ENCODE assay signal across 11 mouse cellular contexts in the genomic region with DNA sequence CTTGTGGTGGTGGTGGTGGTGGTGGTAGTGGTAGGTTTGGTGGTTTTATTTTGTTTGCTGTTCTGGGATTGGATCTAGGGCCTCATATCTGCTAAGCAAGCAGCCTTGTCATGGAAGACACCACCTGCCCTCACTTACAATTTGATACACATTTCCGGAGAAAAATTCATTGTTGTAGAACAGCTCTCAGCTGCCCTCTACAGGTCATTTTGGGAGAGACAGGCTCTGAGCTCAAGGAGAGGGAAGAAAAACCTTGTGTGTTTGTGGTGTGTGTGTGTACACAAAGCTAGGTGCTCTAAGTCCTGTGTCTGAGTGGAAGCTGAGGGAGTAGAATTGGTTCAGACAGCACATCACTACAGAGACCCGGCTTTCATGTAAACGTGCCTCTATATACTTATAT. TPM values are rescaled to one million over a fixed set of nuclear protein-coding genes. Genes with fewer than 3 reads are reported as not detected.
DNase-seq lines count a peak whose midpoint lies in the region; ATAC-seq and TF ChIP-seq lines count a peak whose summit lies in the region.
"Had no signal": no experiment of that assay in that cellular context is flagged by ENCODE, and none has a peak within 500 bp of the region (broad histone marks: within the 10 kb centered on the region; RNA-seq: fewer than 3 reads in every experiment).

No protein-coding gene starts in this region.

- H3K9me3 ChIP-seq in intestine, postnatal 0 days (ENCODE audit: control insufficient read depth) = no peaks in the 10 kb centered on the region
- no peaks in the 10 kb centered on the region for H3K9me3 ChIP-seq in intestine, embryonic 16.5 days (ENCODE audit: control insufficient read depth, low read length)
- H3K9me3 ChIP-seq in E14TG2a.4 (ENCODE audit: low read length) = no peaks in the 10 kb centered on the region
- no peaks in the 10 kb centered on the region for H3K9me3 ChIP-seq in forebrain, postnatal 0 days (ENCODE audit: low read length)
- no peaks in the 10 kb centered on the region for H3K9me3 ChIP-seq in midbrain, embryonic 12.5 days
- H3K9me3 ChIP-seq: embryonic facial prominence, embryonic 12.5 days; limb, embryonic 12.5 days; stomach, embryonic 15.5 days had no signal

- H3K4me3 ChIP-seq in intestine, postnatal 0 days (ENCODE audit: low read depth, low read length) = no peak overlapping the region
- no peak overlapping the region for H3K4me3 ChIP-seq in intestine, embryonic 16.5 days (ENCODE audit: low read length)
- no peak overlapping the region for H3K4me3 ChIP-seq in E14TG2a.4 (replicated peaks; ENCODE audit: low read length)
- H3K4me3 ChIP-seq in forebrain, postnatal 0 days (ENCODE audit: low read depth, low read length) = no peak overlapping the region
- no peak overlapping the region for H3K4me3 ChIP-seq in midbrain, embryonic 12.5 days
- H3K4me3 ChIP-seq: embryonic facial prominence, embryonic 12.5 days; limb, embryonic 12.5 days; stomach, embryonic 15.5 days had no signal

- no peak for ATAC-seq in intestine, postnatal 0 days
- ATAC-seq in intestine, embryonic 16.5 days = no peak
- peak; percentile 44 for ATAC-seq in forebrain, postnatal 0 days
- no peak; the same call in 1 of the 2 replicates for ATAC-seq in midbrain, embryonic 12.5 days (ENCODE audit: low FRiP score, low read depth)

- H3K27ac ChIP-seq in intestine, postnatal 0 days (ENCODE audit: low read depth, low read length) = no peak overlapping the region
- no peak overlapping the region for H3K27ac ChIP-seq in intestine, embryonic 16.5 days (ENCODE audit: low read length)
- H3K27ac ChIP-seq in forebrain, postnatal 0 days (ENCODE audit: low read depth, low read length) = peak overlapping the region; percentile 42; the same call in 1 of the 2 replicates
- peak overlapping the region; percentile 63 for H3K27ac ChIP-seq in midbrain, embryonic 12.5 days (replicated peaks)
- H3K27ac ChIP-seq: embryonic facial prominence, embryonic 12.5 days; limb, embryonic 12.5 days; stomach, embryonic 15.5 days had no signal

- WGBS in intestine, postnatal 0 days = 10% methylated on average over 3 of the region's 3 CpGs
- 17% methylated on average over 3 of the region's 3 CpGs for WGBS in intestine, embryonic 16.5 days
- WGBS in forebrain, postnatal 0 days = 9% methylated on average over 3 of the region's 3 CpGs
- 10% methylated on average over 3 of the region's 3 CpGs for WGBS in midbrain, embryonic 12.5 days

- no peak overlapping the region for H3K4me2 ChIP-seq in intestine, postnatal 0 days (replicated peaks; ENCODE audit: low read depth)
- no peak overlapping the region for H3K4me2 ChIP-seq in intestine, embryonic 16.5 days (ENCODE audit: low read depth, low read length)
- no peak overlapping the region for H3K4me2 ChIP-seq in forebrain, postnatal 0 days (ENCODE audit: low read depth)
- no peak overlapping the region for H3K4me2 ChIP-seq in midbrain, embryonic 12.5 days (replicated peaks)
- H3K4me2 ChIP-seq: embryonic facial prominence, embryonic 12.5 days; limb, embryonic 12.5 days; stomach, embryonic 15.5 days had no signal

- TF ChIP-seq CTCF in intestine, postnatal 0 days (IDR thresholded peaks at IDR 0.05; ENCODE audit: low read depth) = peak; percentile 92
- peak; percentile 86 for TF ChIP-seq CTCF in E14TG2a.4 (conservative IDR thresholded peaks at IDR 0.05; ENCODE audit: low read length)
- peak; percentile 91 for TF ChIP-seq CTCF in forebrain, postnatal 0 days (IDR thresholded peaks at IDR 0.05; ENCODE audit: low read depth)

- no peaks in the 10 kb centered on the region for H3K36me3 ChIP-seq in intestine, postnatal 0 days (ENCODE audit: control insufficient read depth, insufficient read depth)
- no peaks in the 10 kb centered on the region for H3K36me3 ChIP-seq in intestine, embryonic 16.5 days (ENCODE audit: control insufficient read depth, insufficient read depth, low read length)
- H3K36me3 ChIP-seq in E14TG2a.4 (ENCODE audit: insufficient read depth, low read length) = peaks cover 8% of the 10 kb centered on the region
- H3K36me3 ChIP-seq in forebrain, postnatal 0 days (ENCODE audit: insufficient read depth) = no peaks in the 10 kb centered on the region
- no peaks in the 10 kb centered on the region for H3K36me3 ChIP-seq in midbrain, embryonic 12.5 days
- H3K36me3 ChIP-seq: embryonic facial prominence, embryonic 12.5 days; limb, embryonic 12.5 days; stomach, embryonic 15.5 days had no signal

- H3K9ac ChIP-seq in intestine, postnatal 0 days (ENCODE audit: low read depth, low read length) = no peak overlapping the region
- H3K9ac ChIP-seq in intestine, embryonic 16.5 days (ENCODE audit: low read depth, low read length) = no peak overlapping the region
- no peak overlapping the region for H3K9ac ChIP-seq in forebrain, postnatal 0 days
- H3K9ac ChIP-seq in midbrain, embryonic 12.5 days (replicated peaks) = no peak overlapping the region
- H3K9ac ChIP-seq: embryonic facial prominence, embryonic 12.5 days; limb, embryonic 12.5 days; stomach, embryonic 15.5 days had no signal

- peak; percentile 69 for DNase-seq in c-Kit-positive CD71-negative TER-119-negative erythroid progenitor cells, embryonic 14.5 days (ENCODE audit: low read depth)
- peak; percentile 93 for DNase-seq in forebrain, postnatal 0 days
- peak; percentile 53 to 72 for DNase-seq in layer of hippocampus, adult 18-20 months (ENCODE audit: low spot score in 2 of 2)
- DNase-seq in thymus, postnatal 0 days (ENCODE audit: low spot score) = peak; percentile 85

- H3K4me1 ChIP-seq in intestine, postnatal 0 days (replicated peaks; ENCODE audit: control insufficient read depth, insufficient read depth, low read length) = 0 out of 2 replicates have a peak, but pooled peaks cover 2% of the 10 kb centered on the region
- H3K4me1 ChIP-seq in intestine, embryonic 16.5 days (ENCODE audit: control insufficient read depth, insufficient read depth, low read length) = peaks cover 2% of the 10 kb centered on the region
- H3K4me1 ChIP-seq in E14TG2a.4 (replicated peaks; ENCODE audit: low read depth, low read length) = peaks cover 32% of the 10 kb centered on the region
- H3K4me1 ChIP-seq in forebrain, postnatal 0 days (ENCODE audit: insufficient read depth) = 0 out of 2 replicates have a peak, but pooled peaks cover 2% of the 10 kb centered on the region
- peaks cover 13% of the 10 kb centered on the region for H3K4me1 ChIP-seq in midbrain, embryonic 12.5 days
- H3K4me1 ChIP-seq: stomach, embryonic 15.5 days had no signal

- no peaks in the 10 kb centered on the region for H3K27me3 ChIP-seq in intestine, postnatal 0 days (replicated peaks; ENCODE audit: control insufficient read depth, insufficient read depth, low read length)
- H3K27me3 ChIP-seq in intestine, embryonic 16.5 days (replicated peaks; ENCODE audit: control insufficient read depth, insufficient read depth, low read length) = no peaks in the 10 kb centered on the region
- H3K27me3 ChIP-seq in E14TG2a.4 (ENCODE audit: insufficient read depth, low read length) = no peaks in the 10 kb centered on the region
- no peaks in the 10 kb centered on the region for H3K27me3 ChIP-seq in forebrain, postnatal 0 days (ENCODE audit: insufficient read depth, low read length)
- no peaks in the 10 kb centered on the region for H3K27me3 ChIP-seq in midbrain, embryonic 12.5 days
- H3K27me3 ChIP-seq: embryonic facial prominence, embryonic 12.5 days; limb, embryonic 12.5 days; stomach, embryonic 15.5 days had no signal

RNA-seq across cellular contexts. Expression of gene Cox5a, which starts 4.0 kb away (rescaled TPM):
- 1,449 and 1,523 TPM in 2 replicates for polyA plus RNA-seq in intestine, postnatal 0 days (2015; fragmentation: Nextera tagmentation; extraction: Ambion mirVana)
- polyA plus RNA-seq in intestine, embryonic 16.5 days (2015; fragmentation: Nextera tagmentation; extraction: Ambion mirVana) = 980 and 987 TPM in 2 replicates
- total RNA-seq in forebrain, postnatal 0 days (2014; rRNA removed) = 236 and 279 TPM in 2 replicates
- polyA plus RNA-seq in forebrain, postnatal 0 days (2015; fragmentation: Nextera tagmentation; extraction: Ambion mirVana) = 1,027 and 1,112 TPM in 2 replicates
- 100 to 1,000 TPM; 372 to 373 TPM for total RNA-seq in layer of hippocampus, adult 18-20 months (2021)
- polyA plus RNA-seq in midbrain, embryonic 12.5 days (2016; fragmentation: Nextera tagmentation; extraction: Ambion mirVana) = 705 and 706 TPM in 2 replicates
- 862 and 907 TPM in 2 replicates for polyA plus RNA-seq in thymus, postnatal 0 days (2015; fragmentation: Nextera tagmentation; extraction: Ambion mirVana)

RNA-seq across cellular contexts. Expression of gene Rpp25, which starts 13.3 kb away (rescaled TPM):
- 3.2 and 4.8 TPM in 2 replicates for polyA plus RNA-seq in intestine, postnatal 0 days (2015; fragmentation: Nextera tagmentation; extraction: Ambion mirVana)
- 6.3 and 6.8 TPM in 2 replicates for polyA plus RNA-seq in intestine, embryonic 16.5 days (2015; fragmentation: Nextera tagmentation; extraction: Ambion mirVana)
- total RNA-seq in forebrain, postnatal 0 days (2014; rRNA removed) = 24.7 and 30.2 TPM in 2 replicates
- polyA plus RNA-seq in forebrain, postnatal 0 days (2015; fragmentation: Nextera tagmentation; extraction: Ambion mirVana) = 40.9 and 46.5 TPM in 2 replicates
- total RNA-seq in layer of hippocampus, adult 18-20 months (2021) = 10 to 100 TPM; 12.8 to 13.3 TPM
- polyA plus RNA-seq in midbrain, embryonic 12.5 days (2016; fragmentation: Nextera tagmentation; extraction: Ambion mirVana) = 13.8 and 17.0 TPM in 2 replicates
- 0.60 and 0.85 TPM in 2 replicates for polyA plus RNA-seq in thymus, postnatal 0 days (2015; fragmentation: Nextera tagmentation; extraction: Ambion mirVana)

RNA-seq across cellular contexts. Expression of gene Fam219b, which starts 20.2 kb away (rescaled TPM):
- polyA plus RNA-seq in intestine, postnatal 0 days (2015; fragmentation: Nextera tagmentation; extraction: Ambion mirVana) = 6.9 and 7.8 TPM in 2 replicates
- polyA plus RNA-seq in intestine, embryonic 16.5 days (2015; fragmentation: Nextera tagmentation; extraction: Ambion mirVana) = 13.6 and 13.7 TPM in 2 replicates
- total RNA-seq in forebrain, postnatal 0 days (2014; rRNA removed) = 25.1 and 29.9 TPM in 2 replicates
- polyA plus RNA-seq in forebrain, postnatal 0 days (2015; fragmentation: Nextera tagmentation; extraction: Ambion mirVana) = 19.8 and 26.8 TPM in 2 replicates
- 10 to 100 TPM; 16.5 to 24.3 TPM for total RNA-seq in layer of hippocampus, adult 18-20 months (2021)
- polyA plus RNA-seq in midbrain, embryonic 12.5 days (2016; fragmentation: Nextera tagmentation; extraction: Ambion mirVana) = 21.0 TPM in 2 replicates
- 15.5 and 17.7 TPM in 2 replicates for polyA plus RNA-seq in thymus, postnatal 0 days (2015; fragmentation: Nextera tagmentation; extraction: Ambion mirVana)

RNA-seq across cellular contexts. Expression of gene Mpi, which starts 35.5 kb away (rescaled TPM):
- polyA plus RNA-seq in intestine, postnatal 0 days (2015; fragmentation: Nextera tagmentation; extraction: Ambion mirVana) = 22.8 and 27.5 TPM in 2 replicates
- 58.4 and 59.4 TPM in 2 replicates for polyA plus RNA-seq in intestine, embryonic 16.5 days (2015; fragmentation: Nextera tagmentation; extraction: Ambion mirVana)
- total RNA-seq in forebrain, postnatal 0 days (2014; rRNA removed) = 46.1 and 47.8 TPM in 2 replicates
- 37.9 and 49.3 TPM in 2 replicates for polyA plus RNA-seq in forebrain, postnatal 0 days (2015; fragmentation: Nextera tagmentation; extraction: Ambion mirVana)
- 10 to 100 TPM; 68.8 to 70.9 TPM for total RNA-seq in layer of hippocampus, adult 18-20 months (2021)
- polyA plus RNA-seq in midbrain, embryonic 12.5 days (2016; fragmentation: Nextera tagmentation; extraction: Ambion mirVana) = 65.7 and 67.3 TPM in 2 replicates
- 20.9 and 21.6 TPM in 2 replicates for polyA plus RNA-seq in thymus, postnatal 0 days (2015; fragmentation: Nextera tagmentation; extraction: Ambion mirVana)

RNA-seq across cellular contexts. Expression of gene Scamp2, which starts 43.6 kb away (rescaled TPM):
- polyA plus RNA-seq in intestine, postnatal 0 days (2015; fragmentation: Nextera tagmentation; extraction: Ambion mirVana) = 90.2 and 92.3 TPM in 2 replicates
- 95.7 and 97.2 TPM in 2 replicates for polyA plus RNA-seq in intestine, embryonic 16.5 days (2015; fragmentation: Nextera tagmentation; extraction: Ambion mirVana)
- 29.3 and 36.3 TPM in 2 replicates for total RNA-seq in forebrain, postnatal 0 days (2014; rRNA removed)
- 37.3 and 42.8 TPM in 2 replicates for polyA plus RNA-seq in forebrain, postnatal 0 days (2015; fragmentation: Nextera tagmentation; extraction: Ambion mirVana)
- 10 to 100 TPM; 24.2 to 24.9 TPM for total RNA-seq in layer of hippocampus, adult 18-20 months (2021)
- 57.6 and 62.6 TPM in 2 replicates for polyA plus RNA-seq in midbrain, embryonic 12.5 days (2016; fragmentation: Nextera tagmentation; extraction: Ambion mirVana)
- 58.4 and 65.2 TPM in 2 replicates for polyA plus RNA-seq in thymus, postnatal 0 days (2015; fragmentation: Nextera tagmentation; extraction: Ambion mirVana)

Comparison
In these comparisons a context has a peak if more than half of its experiments do, and no peak if none do; other contexts are left out.
1. H3K27ac ChIP-seq: peak in forebrain, postnatal 0 days (single experiment) and midbrain, embryonic 12.5 days (single experiment); none in intestine, postnatal 0 days (single experiment) and intestine, embryonic 16.5 days (single experiment).
2. Peak in every context shown above with its lines, with median percentiles within 50 percentile points of each other: CTCF ChIP-seq and DNase-seq.